Mouse (Mus musculus) stomach, postnatal 0 days (tissue): Measurements from ENCODE around the gene Mex3d.
A peak's percentile ranks its signal among the peaks of the same experiment; 100 is the strongest.

Experiments
- CTCF ChIP-seq: IDR thresholded peaks from 2 replicates; pipeline ENCODE4 v1.5.1; 2016; ENCODE audit warnings: antibody characterized with exemption, low read depth, mild to moderate bottlenecking, moderate library complexity
- EP300 ChIP-seq: optimal IDR thresholded peaks from 2 replicates; pipeline ENCODE3; 2016; ENCODE audit warnings: antibody characterized with exemption

GRCm38 (mm10) chr10:80374063-80374462, 13.4 kb downstream of the Mex3d start:
- peak; percentile 83 for TF ChIP-seq CTCF
- no peak for TF ChIP-seq EP300
